Mouse (Mus musculus): ENCODE results near the gene Atp2b1.

GRCm38 (mm10) chr10:98975611-98976010 lies 61.4 kb downstream of the Atp2b1 start:
- TF ChIP-seq POLR2A (IDR thresholded peaks at IDR 0.05; ENCODE audit: control insufficient read depth, low read depth, low read length) (no peak), CTCF (IDR thresholded peaks at IDR 0.05; ENCODE audit: control insufficient read depth, insufficient read depth, insufficient replicate concordance, low read depth, low read length) (no peak)

All from testis, adult 2 months (tissue).